Mouse (Mus musculus) neural tube, embryonic 15.5 days (tissue): ENCODE data around the gene Adsl. TPM values are rescaled to one million over a fixed set of nuclear protein-coding genes. Genes with fewer than 3 reads are reported as not detected.

Source experiments
- ATAC-seq: fragments of 200-750 bp; cut with Nextera tagmentation; 2 replicates; pipeline ENCODE4 v1.8.0; 2017; ENCODE audit warnings: mild to moderate bottlenecking, moderate TSS enrichment, moderate library complexity; ENCODE audit not compliant: low FRiP score
- H3K27ac ChIP-seq: fragments of 300-500 bp; sonication (generic); replicated peaks from 2 replicates; pipeline ENCODE4 v1.5.1; 2015; ENCODE audit warnings: mild to moderate bottlenecking, inconsistent platforms
- H3K27me3 ChIP-seq: fragments of 300-500 bp; sonication (generic); replicated peaks from 2 replicates; pipeline ENCODE4 v1.6.1; 2015; ENCODE audit warnings: inconsistent platforms
- H3K36me3 ChIP-seq: fragments of 300-500 bp; sonication (generic); 2 replicates; pipeline ENCODE4 v1.6.1; 2015; ENCODE audit warnings: inconsistent platforms
- H3K4me1 ChIP-seq: fragments of 300-500 bp; sonication (generic); 2 replicates; pipeline ENCODE4 v1.6.1; 2015; ENCODE audit warnings: inconsistent platforms
- H3K4me2 ChIP-seq: fragments of 300-500 bp; sonication (generic); 2 replicates; pipeline ENCODE4 v1.6.1; 2015; ENCODE audit warnings: inconsistent platforms, mild to moderate bottlenecking, moderate library complexity
- H3K4me3 ChIP-seq: fragments of 300-500 bp; sonication (generic); replicated peaks from 2 replicates; pipeline ENCODE4 v1.5.1; 2015; ENCODE audit warnings: mild to moderate bottlenecking, inconsistent platforms
- H3K9ac ChIP-seq: fragments of 300-500 bp; sonication (generic); replicated peaks from 2 replicates; pipeline ENCODE4 v1.6.1; 2015; ENCODE audit warnings: mild to moderate bottlenecking, inconsistent platforms
- H3K9me3 ChIP-seq: fragments of 300-500 bp; sonication (generic); replicated peaks from 2 replicates; pipeline ENCODE4 v1.6.1; 2016; ENCODE audit warnings: inconsistent platforms
- WGBS: fragments of 180-500 bp; shearing (Covaris S2); methylation state at CpG from one replicate; pipeline ENCODE4 v1.1.7; 2015; ENCODE audit warnings: mixed read lengths; 5-methylcytosine and 5-hydroxymethylcytosine counted together
- polyA plus RNA-seq: library from polyadenylated mRNA; unstranded; fragments of >200 nt; fragmentation: Nextera tagmentation; extraction: Ambion mirVana; gene quantifications from 2 replicates; pipeline ENCODE4 v1.2.1, GENCODE M21; 2015

The Adsl gene
- polyA plus RNA-seq, 1 experiment from 2014 or later = 111 TPM

DNA sequence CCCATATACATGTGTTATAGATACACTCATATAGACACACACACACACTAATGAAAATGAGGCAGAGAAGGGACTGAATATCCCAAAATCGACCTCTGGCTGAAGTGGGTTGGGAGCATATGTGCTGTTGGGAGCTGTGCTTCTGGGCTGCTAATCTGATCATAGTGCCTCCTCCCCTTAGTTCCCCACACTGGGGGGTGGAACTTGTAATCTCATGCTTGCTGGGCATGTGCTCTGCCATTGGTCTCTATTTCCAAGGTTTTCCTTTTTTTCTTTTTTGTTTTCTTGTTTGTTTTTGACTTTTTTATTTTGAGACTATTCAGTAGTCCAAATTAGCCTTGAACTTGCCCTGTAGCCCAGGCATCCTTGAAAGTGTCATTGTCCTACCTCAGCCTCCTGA lies 40.0 kb downstream of the Adsl start:
- Histone ChIP-seq H3K4me3 (no peak overlapping the region), H3K27ac (no peak overlapping the region), H3K36me3 (no peaks in the 10 kb centered on the region), H3K9me3 (no peaks in the 10 kb centered on the region), H3K9ac (no peak overlapping the region), H3K27me3 (no peaks in the 10 kb centered on the region), H3K4me1 (no peaks in the 10 kb centered on the region), H3K4me2 (no peak overlapping the region)
- ATAC-seq = no peak
- 65% methylated on average over 1 of the region's 1 CpGs for WGBS

DNA sequence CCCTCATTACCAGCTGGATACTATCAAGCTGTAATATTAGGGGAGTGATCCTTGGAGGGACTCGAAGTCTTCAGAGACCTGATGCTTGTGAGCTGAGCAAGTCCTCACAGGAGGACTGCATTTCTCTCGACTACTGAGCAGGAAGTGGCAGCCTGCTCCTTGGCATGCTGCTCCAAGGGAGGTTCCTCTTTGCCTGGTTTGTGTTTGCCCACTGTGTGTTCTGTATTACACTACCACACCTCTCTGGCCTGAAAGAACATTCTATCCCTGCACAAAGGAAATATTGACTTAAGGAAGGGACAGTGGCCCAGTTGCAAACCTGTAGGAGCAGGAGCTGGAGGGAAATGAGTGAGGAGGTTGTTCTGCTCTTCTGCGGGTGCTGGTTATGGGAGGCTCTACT lies 41.4 kb downstream of the Adsl start:
- Histone ChIP-seq H3K4me3 (no peak overlapping the region), H3K9ac (no peak overlapping the region), H3K27ac (no peak overlapping the region), H3K9me3 (no peaks in the 10 kb centered on the region), H3K27me3 (no peaks in the 10 kb centered on the region), H3K4me1 (no peaks in the 10 kb centered on the region), H3K4me2 (no peak overlapping the region), H3K36me3 (no peaks in the 10 kb centered on the region)
- WGBS = 78% methylated on average over 3 of the region's 3 CpGs
- ATAC-seq = no peak

DNA sequence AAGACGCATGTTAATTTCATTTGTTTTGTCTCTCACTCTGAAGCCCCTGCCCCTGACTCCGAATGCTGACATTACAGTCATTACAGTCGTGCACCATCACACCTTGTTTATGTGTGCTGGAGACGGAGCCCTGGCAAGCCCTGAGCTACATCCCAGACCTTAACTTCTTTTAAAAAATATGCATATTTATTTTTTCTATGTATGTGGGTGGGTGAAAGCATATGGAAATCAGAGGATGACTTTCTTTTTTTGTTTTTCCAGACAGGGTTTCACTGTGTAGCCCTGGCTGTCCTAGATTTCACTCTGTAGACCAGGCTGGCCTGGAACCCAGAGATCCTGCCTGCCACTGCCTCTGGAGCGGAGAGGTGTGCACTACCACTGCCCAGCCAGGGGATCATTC lies 46.7 kb downstream of the Adsl start:
- Histone ChIP-seq H3K4me3 (no peak overlapping the region), H3K4me1 (no peaks in the 10 kb centered on the region), H3K9me3 (no peaks in the 10 kb centered on the region), H3K9ac (no peak overlapping the region), H3K4me2 (no peak overlapping the region), H3K27me3 (no peaks in the 10 kb centered on the region), H3K27ac (no peak overlapping the region), H3K36me3 (no peaks in the 10 kb centered on the region)
- WGBS = 88% methylated on average over 5 of the region's 5 CpGs
- ATAC-seq = no peak

DNA sequence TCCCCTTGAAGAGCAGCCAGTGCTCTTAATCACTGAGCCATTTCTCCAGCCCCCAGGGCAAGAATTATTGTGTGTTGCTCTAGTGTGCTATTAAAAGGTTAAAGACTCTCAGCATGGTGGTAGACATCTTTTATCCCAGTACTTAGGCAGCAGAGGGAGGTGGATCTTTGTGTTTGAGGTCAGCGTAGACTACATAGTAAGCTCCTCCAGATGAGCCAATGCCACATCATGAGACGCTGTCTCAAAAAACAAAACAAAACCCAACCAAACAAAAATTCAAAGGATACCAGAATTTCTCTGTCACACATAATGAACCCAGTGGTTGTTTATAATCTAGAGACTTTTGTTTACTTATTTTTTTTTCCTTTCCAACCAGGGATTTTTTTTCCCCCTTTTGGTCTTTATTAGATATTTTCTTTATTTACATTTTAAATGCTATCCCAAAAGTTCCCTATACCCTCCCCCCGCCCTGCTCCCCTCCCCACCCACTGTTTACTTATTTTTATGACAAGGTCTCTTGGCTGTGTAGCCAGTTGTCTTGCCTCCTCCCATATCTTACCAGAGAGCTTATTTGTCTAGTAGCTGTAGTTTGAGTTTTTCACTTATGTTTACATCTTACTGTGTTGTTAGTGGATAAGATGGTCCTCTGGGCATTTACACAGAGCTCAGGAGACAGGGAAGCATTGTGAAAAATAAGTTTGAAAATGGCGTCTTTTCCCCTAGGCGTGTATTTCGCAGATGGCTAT lies 48.0 kb downstream of the Adsl start:
- Histone ChIP-seq H3K27me3 (no peaks in the 10 kb centered on the region), H3K36me3 (no peaks in the 10 kb centered on the region), H3K4me1 (no peaks in the 10 kb centered on the region), H3K27ac (no peak overlapping the region), H3K9ac (no peak overlapping the region), H3K4me3 (no peak overlapping the region), H3K4me2 (no peak overlapping the region), H3K9me3 (no peaks in the 10 kb centered on the region)
- 77% methylated on average over 6 of the region's 6 CpGs for WGBS
- no peak for ATAC-seq

DNA sequence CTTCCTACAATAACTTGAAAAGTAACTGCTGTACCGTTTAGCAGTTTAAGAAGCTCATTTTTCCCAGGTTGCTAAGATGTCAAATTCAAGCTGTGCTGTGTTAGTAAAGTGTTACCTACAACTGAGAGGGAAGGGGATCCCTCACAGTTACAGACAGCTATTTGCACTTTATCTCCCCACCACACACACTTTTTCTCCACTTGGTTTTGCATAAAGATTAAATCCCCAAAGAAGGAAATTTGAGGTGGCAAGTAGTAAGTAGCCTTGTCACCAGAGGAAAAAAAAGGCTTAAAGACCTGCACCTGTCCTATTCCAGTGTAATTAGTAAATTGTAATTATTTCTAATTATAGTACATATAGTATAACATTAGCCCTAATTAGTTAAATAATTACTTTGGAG lies 48.8 kb downstream of the Adsl start:
- ATAC-seq = no peak
- H3K9ac ChIP-seq = no peak overlapping the region
- no peaks in the 10 kb centered on the region for H3K36me3 ChIP-seq
- H3K27ac ChIP-seq = no peak overlapping the region
- no peak overlapping the region for H3K4me3 ChIP-seq
- no peaks in the 10 kb centered on the region for H3K9me3 ChIP-seq
- no peaks in the 10 kb centered on the region for H3K4me1 ChIP-seq
- WGBS = 69% methylated on average over 1 of the region's 1 CpGs
- H3K27me3 ChIP-seq = no peaks in the 10 kb centered on the region
- H3K4me2 ChIP-seq = no peak overlapping the region

DNA sequence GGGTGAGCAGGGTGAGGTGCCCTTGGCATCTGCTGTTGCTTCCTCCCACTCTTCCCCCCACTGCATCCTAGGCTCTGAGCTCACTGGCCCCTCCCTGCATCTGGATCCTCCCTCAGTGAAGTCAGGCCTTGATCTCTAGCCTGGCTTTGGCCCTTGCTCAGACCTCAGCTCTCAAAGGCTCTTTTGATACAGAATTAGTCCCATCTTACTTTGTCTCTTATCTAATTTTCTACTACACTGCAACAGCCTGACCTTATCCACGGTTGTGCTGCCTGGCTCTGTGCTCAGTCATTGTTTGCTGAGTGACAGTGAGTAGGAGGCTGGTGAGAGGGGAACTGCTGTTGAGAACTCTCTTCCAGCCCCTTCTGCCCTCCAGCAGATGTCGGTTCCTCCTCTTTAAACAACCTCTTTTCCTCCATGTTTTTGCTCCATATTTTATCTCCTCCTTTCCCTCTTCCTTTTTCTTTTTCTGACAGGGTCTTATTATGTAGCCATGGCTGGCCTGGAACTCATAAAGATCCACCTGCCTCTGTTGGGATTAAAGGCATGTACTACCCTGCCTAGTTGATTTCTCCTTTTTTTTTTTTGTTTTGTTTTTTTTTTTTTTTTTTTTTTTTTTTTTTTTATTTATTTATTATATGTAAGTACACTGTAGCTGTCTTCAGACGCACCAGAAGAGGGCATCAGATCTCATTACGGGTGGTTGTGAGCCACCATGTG lies 52.3 kb downstream of the Adsl start:
- H3K4me1 ChIP-seq = no peaks in the 10 kb centered on the region
- H3K9ac ChIP-seq = no peak overlapping the region
- H3K4me3 ChIP-seq = no peak overlapping the region
- no peaks in the 10 kb centered on the region for H3K9me3 ChIP-seq
- H3K36me3 ChIP-seq = peaks cover 26% of the 10 kb centered on the region
- ATAC-seq = no peak
- H3K27me3 ChIP-seq = no peaks in the 10 kb centered on the region
- H3K4me2 ChIP-seq = no peak overlapping the region
- 62% methylated on average over 4 of the region's 4 CpGs for WGBS
- H3K27ac ChIP-seq = no peak overlapping the region

DNA sequence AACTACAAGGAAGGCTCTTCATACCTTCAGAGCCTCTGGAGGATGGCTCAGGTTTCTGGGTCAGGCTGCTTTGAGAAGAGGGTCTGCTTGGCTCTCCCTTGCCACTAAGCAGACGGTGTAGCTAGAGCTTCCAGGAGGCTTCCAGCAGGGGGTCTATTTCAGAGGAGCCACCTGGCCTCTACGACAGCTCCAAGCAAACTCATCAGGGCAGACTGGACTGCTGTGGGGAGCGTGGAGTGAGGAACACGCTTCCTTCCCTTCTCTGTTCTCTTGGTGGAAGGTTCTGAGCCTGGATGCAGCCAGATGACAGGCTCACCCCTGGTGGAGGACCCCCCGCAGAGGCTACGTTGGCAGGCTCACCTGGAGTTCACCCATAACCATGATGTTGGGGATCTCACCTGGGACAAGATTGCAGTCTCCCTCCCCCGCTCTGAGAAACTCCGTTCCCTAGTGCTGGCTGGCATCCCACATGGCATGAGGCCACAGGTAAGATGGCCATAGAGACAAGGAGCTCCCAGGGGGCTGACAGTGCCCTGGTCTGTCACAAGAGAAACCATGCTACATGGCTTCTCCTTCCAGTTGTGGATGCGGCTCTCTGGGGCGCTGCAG lies 57.9 kb downstream of the Adsl start:
- 85% methylated on average over 10 of the region's 10 CpGs for WGBS

DNA sequence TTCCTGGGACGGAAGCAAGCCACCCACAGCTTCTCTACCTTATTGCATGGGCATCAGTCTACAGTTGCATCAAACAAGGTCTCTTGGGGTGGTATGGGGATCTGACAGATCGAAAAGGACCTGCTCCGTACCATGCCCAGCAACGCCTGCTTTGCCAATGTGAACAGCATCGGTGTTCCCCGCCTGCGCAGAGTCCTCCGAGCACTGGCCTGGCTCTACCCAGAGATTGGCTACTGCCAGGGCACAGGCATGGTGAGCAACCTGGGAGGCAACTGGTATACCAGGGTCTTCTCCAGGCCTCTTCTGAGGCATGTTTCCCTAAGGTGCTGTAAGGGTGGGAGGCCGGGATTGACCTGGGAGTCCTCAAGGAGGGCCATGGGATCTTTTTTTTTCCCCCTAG lies 59.0 kb downstream of the Adsl start:
- no peak for ATAC-seq
- Histone ChIP-seq H3K27me3 (no peaks in the 10 kb centered on the region), H3K9me3 (no peaks in the 10 kb centered on the region), H3K27ac (no peak overlapping the region), H3K9ac (no peak overlapping the region), H3K4me3 (no peak overlapping the region), H3K4me2 (no peak overlapping the region), H3K36me3 (peaks cover 80% of the 10 kb centered on the region), H3K4me1 (no peaks in the 10 kb centered on the region)
- 98% methylated on average over 9 of the region's 9 CpGs for WGBS

More for the DNA sequence above, 57.9 kb downstream of the Adsl start:
- no peak overlapping the region for H3K4me3 ChIP-seq
- no peak for ATAC-seq
- H3K27me3 ChIP-seq = no peaks in the 10 kb centered on the region
- H3K4me2 ChIP-seq = no peak overlapping the region
- H3K4me1 ChIP-seq = no peaks in the 10 kb centered on the region
- no peak overlapping the region for H3K27ac ChIP-seq
- H3K9me3 ChIP-seq = no peaks in the 10 kb centered on the region
- H3K9ac ChIP-seq = no peak overlapping the region
- peaks cover 71% of the 10 kb centered on the region for H3K36me3 ChIP-seq

DNA sequence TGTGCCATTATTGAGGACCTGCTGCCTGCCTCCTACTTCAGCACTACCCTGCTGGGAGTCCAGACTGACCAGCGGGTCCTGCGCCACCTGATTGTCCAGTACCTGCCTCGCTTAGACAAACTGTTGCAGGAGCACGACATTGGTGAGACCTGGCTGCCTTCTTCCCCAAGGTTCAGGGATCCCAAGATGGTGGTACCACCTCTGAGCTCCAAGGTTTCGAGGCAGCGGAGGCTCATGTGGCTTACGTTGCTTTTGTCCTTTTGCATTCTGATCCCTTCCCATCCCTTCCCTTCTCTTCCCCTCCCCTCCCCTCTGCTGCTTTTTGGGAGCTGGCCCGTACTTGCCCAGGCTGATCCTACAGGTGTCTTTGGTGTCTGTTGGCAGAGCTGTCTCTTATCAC lies 59.6 kb downstream of the Adsl start:
- H3K9me3 ChIP-seq = no peaks in the 10 kb centered on the region
- no peak overlapping the region for H3K9ac ChIP-seq
- peaks cover 81% of the 10 kb centered on the region for H3K36me3 ChIP-seq

DNA sequence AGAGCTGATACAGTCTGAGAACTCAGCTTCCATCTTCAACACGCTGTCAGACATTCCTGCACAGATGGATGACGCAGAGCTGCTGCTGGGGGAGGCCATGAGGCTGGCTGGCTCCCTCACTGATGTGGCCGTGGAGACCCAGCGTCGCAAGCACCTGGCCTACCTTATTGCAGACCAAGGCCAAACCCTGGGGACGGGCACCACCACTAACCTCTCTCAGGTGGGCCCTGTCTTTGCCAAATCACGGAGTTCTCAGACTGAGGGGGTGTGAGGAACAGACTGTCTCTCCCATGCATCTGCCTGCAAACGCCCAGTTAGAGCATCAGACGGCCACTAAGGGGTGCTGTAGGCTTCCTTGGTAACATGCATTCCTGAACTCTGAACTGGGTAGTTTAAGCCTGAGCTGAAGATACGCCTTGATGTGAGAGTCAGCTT lies 60.4 kb downstream of the Adsl start:
- H3K4me3 ChIP-seq = no peak overlapping the region
- 67% methylated on average over 10 of the region's 10 CpGs for WGBS
- H3K4me2 ChIP-seq = no peak overlapping the region
- no peak overlapping the region for H3K27ac ChIP-seq
- H3K9me3 ChIP-seq = no peaks in the 10 kb centered on the region
- H3K36me3 ChIP-seq = peaks cover 80% of the 10 kb centered on the region
- ATAC-seq = no peak
- no peaks in the 10 kb centered on the region for H3K4me1 ChIP-seq
- no peak overlapping the region for H3K9ac ChIP-seq
- no peaks in the 10 kb centered on the region for H3K27me3 ChIP-seq

More for the DNA sequence above, 59.6 kb downstream of the Adsl start:
- WGBS = 86% methylated on average over 8 of the region's 8 CpGs
- no peaks in the 10 kb centered on the region for H3K4me1 ChIP-seq
- ATAC-seq = no peak
- H3K27me3 ChIP-seq = no peaks in the 10 kb centered on the region
- no peak overlapping the region for H3K4me2 ChIP-seq
- H3K27ac ChIP-seq = no peak overlapping the region
- no peak overlapping the region for H3K4me3 ChIP-seq

DNA sequence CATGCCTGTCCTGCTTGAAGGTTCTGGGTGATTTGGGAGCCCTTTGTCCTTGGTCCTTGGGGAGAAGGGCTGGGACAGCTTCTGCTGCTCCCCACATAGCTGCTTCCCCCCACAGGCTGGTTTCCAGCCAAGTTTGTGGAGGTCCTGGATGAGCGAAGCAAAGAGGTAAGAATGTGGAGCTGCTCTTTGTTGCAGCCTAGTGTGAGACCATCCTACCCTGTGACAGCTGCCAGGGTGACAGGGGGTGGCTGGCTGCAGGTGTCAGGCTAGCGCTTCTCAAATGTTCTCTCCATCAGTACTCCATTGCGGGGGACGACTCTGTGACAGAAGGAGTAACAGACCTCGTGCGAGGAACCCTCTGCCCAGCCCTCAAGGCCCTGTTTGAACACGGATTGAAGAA lies 61.8 kb downstream of the Adsl start:
- no peak overlapping the region for H3K4me3 ChIP-seq
- no peak for ATAC-seq
- no peak overlapping the region for H3K27ac ChIP-seq
- H3K9ac ChIP-seq = no peak overlapping the region
- no peaks in the 10 kb centered on the region for H3K4me1 ChIP-seq
- no peaks in the 10 kb centered on the region for H3K9me3 ChIP-seq
- H3K27me3 ChIP-seq = no peaks in the 10 kb centered on the region
- peaks cover 78% of the 10 kb centered on the region for H3K36me3 ChIP-seq
- no peak overlapping the region for H3K4me2 ChIP-seq
- 87% methylated on average over 7 of the region's 7 CpGs for WGBS

DNA sequence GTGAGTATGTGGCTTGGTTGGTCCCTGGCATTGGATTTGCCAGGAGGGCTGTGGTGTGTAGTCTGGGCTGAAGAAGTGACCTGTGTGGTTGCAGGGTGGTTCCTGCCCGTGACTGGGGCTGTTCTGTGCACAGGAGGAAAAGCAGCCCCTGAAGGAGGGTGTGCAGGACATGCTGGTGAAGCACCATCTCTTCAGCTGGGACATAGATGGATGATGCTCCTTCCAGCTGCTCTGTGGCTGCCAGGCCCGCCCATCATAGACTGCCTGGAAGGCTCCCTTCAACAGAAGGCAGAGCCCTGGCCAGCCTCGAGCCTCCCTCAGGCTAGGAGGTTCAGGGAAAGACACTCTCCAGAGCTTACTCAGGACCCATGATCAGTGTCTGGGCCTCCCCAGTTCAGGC lies 63.2 kb downstream of the Adsl start:
- Histone ChIP-seq H3K27ac (no peak overlapping the region), H3K9me3 (no peaks in the 10 kb centered on the region), H3K4me1 (no peaks in the 10 kb centered on the region), H3K4me3 (no peak overlapping the region), H3K4me2 (no peak overlapping the region), H3K27me3 (no peaks in the 10 kb centered on the region), H3K36me3 (peaks cover 83% of the 10 kb centered on the region), H3K9ac (no peak overlapping the region)
- no peak for ATAC-seq
- 56% methylated on average over 3 of the region's 3 CpGs for WGBS
